In genomic region chr11:89500961-89501360, GRCm38 (mm10) we compare ENCODE assay signal across 27 mouse cellular contexts.
"Had no signal": no experiment of that assay in that cellular context is flagged by ENCODE, and none has a peak within 500 bp of the region (broad histone marks: within the 10 kb centered on the region; RNA-seq: fewer than 3 reads in every experiment).

No protein-coding gene starts in this region.

- H3K9ac ChIP-seq: heart, embryonic 13.5 days; heart, embryonic 15.5 days; hindbrain, embryonic 12.5 days; hindbrain, embryonic 14.5 days; intestine, embryonic 15.5 days; limb, embryonic 12.5 days; liver, embryonic 13.5 days had no signal

- H3K27me3 ChIP-seq: heart, embryonic 13.5 days; heart, embryonic 15.5 days; intestine, embryonic 15.5 days; liver, embryonic 13.5 days had no signal

- H3K4me1 ChIP-seq: heart, embryonic 13.5 days; heart, embryonic 15.5 days; hindbrain, embryonic 10.5 days; intestine, embryonic 15.5 days; liver, embryonic 13.5 days had no signal

- H3K4me3 ChIP-seq: gastrocnemius, adult 2 months; heart, adult 2 months; heart, embryonic 13.5 days; heart, embryonic 15.5 days; hindbrain, embryonic 10.5 days; hindbrain, embryonic 12.5 days; intestine, embryonic 15.5 days; layer of hippocampus, adult 2 months; left cerebral cortex, adult 2 months; limb, embryonic 10.5 days; limb, embryonic 12.5 days; liver, embryonic 13.5 days had no signal

- ATAC-seq: hindbrain, embryonic 16.5 days; inflammation-experienced regulatory T-cells, adult 6 months; intestine, embryonic 15.5 days; intestine, postnatal 0 days had no signal

- H3K27ac ChIP-seq: gastrocnemius, adult 2 months; heart, adult 2 months; heart, embryonic 13.5 days; heart, embryonic 15.5 days; hindbrain, embryonic 10.5 days; hindbrain, embryonic 12.5 days; hindbrain, embryonic 14.5 days; intestine, embryonic 15.5 days; layer of hippocampus, adult 2 months; left cerebral cortex, adult 2 months; limb, embryonic 10.5 days; limb, embryonic 12.5 days; liver, embryonic 13.5 days had no signal

- DNase-seq: gastrocnemius, adult 2 months; gastrocnemius, postnatal 10 days; gastrocnemius, postnatal 25 days; heart, adult 2 months; heart, postnatal 4 days; kidney, adult 18-20 months; kidney, adult 8-10 months; kidney, postnatal 10 days; kidney, postnatal 25 days; kidney, postnatal 4 days; liver; liver, embryonic 13.5 days had no signal

- H3K4me2 ChIP-seq: heart, embryonic 11.5 days; heart, embryonic 13.5 days; heart, embryonic 15.5 days; hindbrain, embryonic 12.5 days; hindbrain, embryonic 14.5 days; intestine, embryonic 15.5 days; limb, embryonic 12.5 days; liver, embryonic 11.5 days; liver, embryonic 13.5 days had no signal

- H3K9me3 ChIP-seq: heart, embryonic 15.5 days; hindbrain, embryonic 10.5 days; hindbrain, embryonic 12.5 days; intestine, embryonic 15.5 days; limb, embryonic 10.5 days; limb, embryonic 12.5 days; liver, embryonic 13.5 days had no signal

- H3K36me3 ChIP-seq: heart, embryonic 13.5 days; heart, embryonic 15.5 days; hindbrain, embryonic 10.5 days; hindbrain, embryonic 12.5 days; intestine, embryonic 15.5 days; limb, embryonic 10.5 days; limb, embryonic 12.5 days; liver, embryonic 13.5 days had no signal
